Mouse (Mus musculus) heart, embryonic 15.5 days (tissue): ENCODE results near the gene Slc25a19. TPM values are rescaled to one million over a fixed set of nuclear protein-coding genes. Genes with fewer than 3 reads are reported as not detected.
"Not testable (repeated sequence)": the region's sequence is repeated elsewhere in the genome, so short reads cannot be mapped to it uniquely, and the experiment has no call there.

Source experiments
- ATAC-seq: fragments of 200-750 bp; cut with Nextera tagmentation; replicated peaks from 2 replicates; pipeline ENCODE4 v1.8.0; 2017; ENCODE audit warnings: low read depth, moderate TSS enrichment; ENCODE audit not compliant: insufficient number of reproducible peaks, insufficient read depth, low FRiP score
- H3K27ac ChIP-seq: fragments of 300-500 bp; sonication (generic); 2 replicates; pipeline ENCODE4 v1.5.1; 2015; ENCODE audit warnings: mild to moderate bottlenecking, inconsistent platforms
- H3K27me3 ChIP-seq: fragments of 300-500 bp; sonication (generic); 2 replicates; pipeline ENCODE4 v1.6.1; 2015; ENCODE audit warnings: inconsistent platforms
- H3K36me3 ChIP-seq: fragments of 300-500 bp; sonication (generic); 2 replicates; pipeline ENCODE4 v1.6.1; 2015; ENCODE audit warnings: mild to moderate bottlenecking, inconsistent platforms
- H3K4me1 ChIP-seq: fragments of 300-500 bp; sonication (generic); replicated peaks from 2 replicates; pipeline ENCODE4 v1.6.1; 2015; ENCODE audit warnings: inconsistent platforms
- H3K4me2 ChIP-seq: fragments of 300-500 bp; sonication (generic); 2 replicates; pipeline ENCODE4 v1.6.1; 2015; ENCODE audit warnings: inconsistent platforms, mild to moderate bottlenecking, moderate library complexity
- H3K4me3 ChIP-seq: fragments of 300-500 bp; sonication (generic); 2 replicates; pipeline ENCODE4 v1.5.1; 2015; ENCODE audit warnings: mild to moderate bottlenecking, inconsistent platforms
- H3K9ac ChIP-seq: fragments of 300-500 bp; sonication (generic); 2 replicates; pipeline ENCODE4 v1.6.1; 2015; ENCODE audit warnings: mild to moderate bottlenecking, inconsistent platforms
- H3K9me3 ChIP-seq: fragments of 300-500 bp; sonication (generic); replicated peaks from 2 replicates; pipeline ENCODE4 v1.6.1; 2016; ENCODE audit warnings: inconsistent platforms
- WGBS: fragments of 180-500 bp; shearing (Covaris S2); methylation state at CpG from one replicate; pipeline ENCODE4 v1.1.7; 2015; ENCODE audit warnings: mixed read lengths; 5-methylcytosine and 5-hydroxymethylcytosine counted together
- polyA plus RNA-seq: library from polyadenylated mRNA; unstranded; fragments of >200 nt; fragmentation: Nextera tagmentation; extraction: Ambion mirVana; gene quantifications from 2 replicates; pipeline ENCODE4 v1.2.1, GENCODE M21; 2015

Slc25a19 gene
- polyA plus RNA-seq, 1 experiment from 2014 or later: 47.7 TPM

DNA sequence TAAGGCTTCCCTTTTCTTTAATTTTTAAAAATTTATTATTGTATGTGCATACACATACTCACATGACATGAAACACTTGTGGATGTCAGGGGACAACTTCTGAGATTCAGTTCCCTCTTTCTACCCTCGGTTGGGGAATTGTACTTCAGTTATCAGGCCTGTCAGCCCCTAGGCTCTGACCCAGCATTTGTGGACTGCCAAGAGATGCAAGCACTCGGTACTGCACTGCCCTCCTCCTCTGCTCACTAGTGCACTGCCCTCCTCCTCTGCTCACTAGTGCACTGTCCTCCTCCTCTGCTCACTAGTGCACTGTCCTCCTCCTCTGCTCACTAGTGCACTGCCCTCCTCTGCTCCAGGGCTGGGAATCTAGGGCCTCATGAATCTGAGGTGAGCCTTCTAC, 26.0 kb upstream of the Slc25a19 start:
- peaks cover 15% of the 10 kb centered on the region for H3K36me3 ChIP-seq
- no peak overlapping the region for H3K4me3 ChIP-seq
- H3K9me3 ChIP-seq: no peaks in the 10 kb centered on the region
- peak overlapping the region; percentile 88; the same call in 1 of the 2 replicates for H3K27ac ChIP-seq
- peaks cover 33% of the 10 kb centered on the region for H3K4me1 ChIP-seq
- no peak for ATAC-seq
- H3K4me2 ChIP-seq: no peak overlapping the region
- whole genome bisulfite sequencing: 37% methylated on average over 2 of the region's 2 CpGs
- no peaks in the 10 kb centered on the region for H3K27me3 ChIP-seq
- H3K9ac ChIP-seq: no peak overlapping the region; the same call in 1 of the 2 replicates

GRCm38 (mm10) chr11:115653194-115653593, 25.1 kb upstream of the Slc25a19 start:
- Histone ChIP-seq H3K36me3 (peaks cover 21% of the 10 kb centered on the region), H3K27me3 (no peaks in the 10 kb centered on the region), H3K27ac (peak overlapping the region; percentile 88), H3K9me3 (no peaks in the 10 kb centered on the region), H3K4me1 (peaks cover 33% of the 10 kb centered on the region), H3K4me3 (no peak overlapping the region), H3K9ac (no peak overlapping the region), H3K4me2 (peak overlapping the region; percentile 21)
- ATAC-seq: peak; percentile 85
- 46% methylated on average over 3 of the region's 3 CpGs for WGBS

- Histone ChIP-seq H3K9me3 (no peaks in the 10 kb centered on the region), H3K4me3 (no peak overlapping the region), H3K36me3 (peaks cover 26% of the 10 kb centered on the region), H3K27ac (no peak overlapping the region), H3K9ac (no peak overlapping the region), H3K27me3 (no peaks in the 10 kb centered on the region), H3K4me2 (no peak overlapping the region), H3K4me1 (peaks cover 33% of the 10 kb centered on the region)
- WGBS: 86% methylated on average over 3 of the region's 3 CpGs
- ATAC-seq: no peak
Measured at GRCm38 (mm10) chr11:115651680-115652079, 23.6 kb upstream of the Slc25a19 start.

- no peaks in the 10 kb centered on the region for H3K27me3 ChIP-seq
- no peak overlapping the region for H3K4me3 ChIP-seq
- H3K27ac ChIP-seq: peak overlapping the region; percentile 17; the same call in 1 of the 2 replicates
- 49% methylated on average over 10 of the region's 10 CpGs for WGBS
- H3K4me1 ChIP-seq: peaks cover 33% of the 10 kb centered on the region
- H3K9me3 ChIP-seq: no peaks in the 10 kb centered on the region
- no peak overlapping the region for H3K9ac ChIP-seq
- H3K36me3 ChIP-seq: peaks cover 30% of the 10 kb centered on the region
- no peak for ATAC-seq
- no peak overlapping the region for H3K4me2 ChIP-seq
Measured at GRCm38 (mm10) chr11:115649706-115650105, 21.6 kb upstream of the Slc25a19 start.

DNA sequence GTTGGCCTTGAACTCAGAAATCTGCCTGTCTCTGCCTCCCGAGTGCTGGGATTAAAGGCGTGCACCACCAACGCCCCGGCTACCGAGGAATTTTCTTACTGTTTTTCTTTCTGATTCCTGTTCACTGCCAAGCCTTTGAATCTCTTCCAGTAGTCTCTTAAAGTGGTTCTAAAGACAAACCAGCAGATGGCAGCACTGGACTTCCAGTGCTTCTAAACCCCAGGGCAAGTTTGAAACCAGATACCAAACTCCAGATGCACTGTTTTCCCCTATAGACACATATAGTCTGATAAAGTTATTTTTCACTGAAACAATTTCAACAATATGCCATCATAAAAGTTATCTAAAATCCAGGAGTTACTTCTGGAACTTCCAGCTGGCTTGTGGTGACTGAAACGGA, 19.4 kb upstream of the Slc25a19 start:
- Histone ChIP-seq H3K27ac (no peak overlapping the region), H3K36me3 (peaks cover 34% of the 10 kb centered on the region), H3K4me3 (no peak overlapping the region), H3K27me3 (no peaks in the 10 kb centered on the region), H3K4me1 (peaks cover 14% of the 10 kb centered on the region), H3K9ac (no peak overlapping the region), H3K9me3 (no peaks in the 10 kb centered on the region), H3K4me2 (no peak overlapping the region)
- WGBS: 33% methylated on average over 6 of the region's 6 CpGs
- no peak for ATAC-seq

DNA sequence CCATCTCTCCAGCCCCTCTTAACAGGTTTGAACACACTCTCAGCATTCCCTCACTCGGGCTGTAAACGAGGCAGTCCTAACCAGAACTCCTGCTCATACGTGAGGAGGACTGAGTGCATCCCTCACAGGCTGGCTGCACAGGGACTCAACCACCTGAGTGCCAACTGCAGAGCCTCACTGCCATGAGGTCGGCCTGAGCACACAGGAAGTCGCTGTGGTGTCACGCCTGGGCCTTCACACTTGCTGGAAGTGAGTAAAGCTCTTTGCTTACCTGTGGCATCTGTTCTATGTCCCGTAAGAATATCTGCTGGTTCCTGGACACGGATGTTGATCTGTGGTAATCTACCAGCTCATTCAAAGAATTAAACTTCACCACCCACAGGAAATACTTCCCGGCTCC, 18.3 kb upstream of the Slc25a19 start:
- WGBS: 91% methylated on average over 9 of the region's 9 CpGs
- H3K27me3 ChIP-seq: no peaks in the 10 kb centered on the region
- no peak for ATAC-seq
- no peak overlapping the region for H3K4me2 ChIP-seq
- H3K27ac ChIP-seq: no peak overlapping the region
- no peak overlapping the region for H3K9ac ChIP-seq
- H3K36me3 ChIP-seq: peaks cover 34% of the 10 kb centered on the region
- peaks cover 13% of the 10 kb centered on the region for H3K4me1 ChIP-seq
- H3K9me3 ChIP-seq: no peaks in the 10 kb centered on the region
- no peak overlapping the region for H3K4me3 ChIP-seq

- ATAC-seq, H3K4me2 ChIP-seq, H3K9ac ChIP-seq, H3K27me3 ChIP-seq, H3K9me3 ChIP-seq, H3K27ac ChIP-seq, H3K4me3 ChIP-seq: not testable (repeated sequence)
- Histone ChIP-seq H3K4me1 (peaks cover 12% of the 10 kb centered on the region), H3K36me3 (peaks cover 34% of the 10 kb centered on the region)
- 74% methylated on average over 14 of the region's 14 CpGs for WGBS
Measured at GRCm38 (mm10) chr11:115645498-115645897, 17.4 kb upstream of the Slc25a19 start.

DNA sequence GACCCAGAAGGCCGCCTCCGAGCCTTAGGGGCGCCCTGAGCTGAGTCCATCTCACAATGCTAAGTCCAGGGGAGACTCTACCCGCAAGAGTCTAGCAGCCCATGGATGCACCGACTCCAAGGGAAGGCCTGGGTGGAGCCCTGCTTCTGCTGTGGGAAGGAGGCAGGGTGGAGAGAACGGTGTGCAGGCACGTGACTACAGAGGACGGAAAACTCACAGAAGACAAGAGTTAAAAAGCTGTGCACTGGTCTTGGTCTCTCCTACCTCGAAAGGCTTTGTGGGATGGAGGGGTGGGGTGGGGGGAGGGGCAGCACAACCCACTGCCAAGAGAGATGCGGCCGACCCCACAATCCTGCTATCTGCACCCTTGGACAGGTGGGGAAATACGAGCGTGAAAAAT, 16.2 kb upstream of the Slc25a19 start:
- Histone ChIP-seq H3K9ac (no peak overlapping the region), H3K27me3 (no peaks in the 10 kb centered on the region), H3K36me3 (peaks cover 30% of the 10 kb centered on the region), H3K9me3 (no peaks in the 10 kb centered on the region), H3K27ac (no peak overlapping the region), H3K4me3 (no peak overlapping the region), H3K4me1 (peaks cover 6% of the 10 kb centered on the region; the same call in 1 of the 2 replicates), H3K4me2 (no peak overlapping the region)
- WGBS: 92% methylated on average over 13 of the region's 13 CpGs
- no peak for ATAC-seq

GRCm38 (mm10) chr11:115643265-115643664, 15.2 kb upstream of the Slc25a19 start:
- no peak for ATAC-seq
- Histone ChIP-seq H3K4me2 (no peak overlapping the region), H3K36me3 (peaks cover 25% of the 10 kb centered on the region), H3K9me3 (no peaks in the 10 kb centered on the region), H3K27ac (no peak overlapping the region), H3K27me3 (no peaks in the 10 kb centered on the region), H3K4me3 (no peak overlapping the region), H3K4me1 (peaks cover 9% of the 10 kb centered on the region; the same call in 1 of the 2 replicates), H3K9ac (no peak overlapping the region)
- 61% methylated on average over 10 of the region's 10 CpGs for WGBS

DNA sequence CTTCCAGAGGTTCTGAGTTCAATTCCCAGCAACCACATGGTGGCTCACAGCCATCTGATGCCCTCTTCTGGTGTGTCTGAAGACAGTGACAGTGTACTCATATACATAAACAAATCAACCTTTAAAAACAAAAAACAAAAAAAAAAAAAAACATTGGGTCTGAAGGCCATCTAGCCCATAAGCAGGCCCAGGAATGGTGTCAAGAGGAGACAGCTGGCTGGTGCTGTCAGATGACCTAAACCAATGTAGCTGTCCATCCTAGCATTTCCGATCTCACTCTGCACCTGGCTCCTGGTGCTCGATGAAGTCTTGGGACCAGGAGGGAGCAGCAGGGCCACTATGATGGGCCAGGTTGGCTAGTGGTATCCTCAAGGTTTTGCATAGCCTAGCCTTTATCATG, 14.6 kb upstream of the Slc25a19 start:
- Histone ChIP-seq H3K9me3 (no peaks in the 10 kb centered on the region), H3K4me1 (peaks cover 9% of the 10 kb centered on the region; the same call in 1 of the 2 replicates), H3K9ac (no peak overlapping the region), H3K36me3 (peaks cover 20% of the 10 kb centered on the region; the same call in 1 of the 2 replicates), H3K4me3 (no peak overlapping the region), H3K27me3 (no peaks in the 10 kb centered on the region), H3K4me2 (no peak overlapping the region), H3K27ac (no peak overlapping the region)
- 88% methylated on average over 2 of the region's 2 CpGs for WGBS
- no peak for ATAC-seq

DNA sequence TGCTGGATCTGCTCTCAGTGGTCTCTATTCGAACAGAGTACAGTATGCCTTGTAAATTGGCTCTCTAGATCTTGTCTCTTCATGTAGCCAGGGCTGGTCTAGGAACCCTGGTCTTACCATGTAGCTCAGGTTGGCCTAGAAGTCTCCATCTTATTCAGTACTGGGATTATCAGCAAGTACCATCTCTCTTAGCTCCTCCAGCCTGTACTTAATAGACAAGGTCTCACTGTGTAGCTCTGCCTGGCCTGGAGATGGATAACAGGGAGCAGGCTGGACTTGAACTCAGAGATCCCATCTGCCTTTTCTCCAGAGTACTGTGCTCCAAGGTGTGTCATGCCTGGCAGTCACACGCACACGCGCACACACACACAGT, 13.6 kb upstream of the Slc25a19 start:
- Histone ChIP-seq H3K4me1 (peaks cover 9% of the 10 kb centered on the region; the same call in 1 of the 2 replicates), H3K27me3 (no peaks in the 10 kb centered on the region), H3K36me3 (peaks cover 19% of the 10 kb centered on the region; the same call in 1 of the 2 replicates), H3K27ac (no peak overlapping the region), H3K9ac (no peak overlapping the region), H3K4me2 (no peak overlapping the region), H3K4me3 (no peak overlapping the region), H3K9me3 (no peaks in the 10 kb centered on the region)
- WGBS: 85% methylated on average over 4 of the region's 4 CpGs
- ATAC-seq: no peak; the same call in 1 of the 2 replicates

DNA sequence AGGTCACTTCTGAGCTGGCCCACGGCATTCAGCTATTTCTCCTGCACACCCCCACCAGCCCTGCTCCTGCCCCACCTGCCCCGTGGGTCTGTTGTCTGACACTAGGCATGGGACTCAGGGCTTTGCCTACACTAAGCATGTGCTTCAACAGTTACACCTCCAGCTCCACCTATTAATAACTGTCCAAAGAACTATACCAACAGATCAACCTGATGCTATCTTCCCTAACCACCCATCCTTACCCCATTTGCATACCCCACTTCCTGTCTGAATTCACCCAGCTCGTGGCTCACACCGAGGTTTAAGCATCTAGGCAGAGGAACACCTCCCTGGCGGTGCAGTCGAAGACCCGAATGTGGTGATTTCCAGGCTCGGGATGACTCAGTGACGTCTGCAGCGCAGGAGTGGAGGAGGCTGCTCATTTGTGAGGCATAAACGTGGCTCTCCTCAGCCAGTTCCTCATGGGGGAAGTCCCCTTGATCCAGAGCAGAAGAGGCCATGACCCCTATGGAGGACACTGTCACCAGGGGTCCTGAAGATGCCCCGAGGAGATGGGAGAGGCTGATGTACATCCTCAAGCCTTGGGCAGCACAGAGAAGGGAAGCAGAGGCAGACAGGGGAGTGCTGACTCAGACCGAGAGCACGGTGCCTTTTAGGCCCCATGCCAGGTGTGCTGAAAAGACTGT, 13.0 kb upstream of the Slc25a19 start:
- no peaks in the 10 kb centered on the region for H3K27me3 ChIP-seq
- H3K4me1 ChIP-seq: peaks cover 9% of the 10 kb centered on the region; the same call in 1 of the 2 replicates
- no peak overlapping the region for H3K27ac ChIP-seq
- H3K9me3 ChIP-seq: no peaks in the 10 kb centered on the region
- H3K36me3 ChIP-seq: peaks cover 14% of the 10 kb centered on the region; the same call in 1 of the 2 replicates
- no peak overlapping the region for H3K4me2 ChIP-seq
- 0 out of 2 replicates have a peak, but pooled peaks have one; percentile 16 for ATAC-seq
- no peak overlapping the region for H3K4me3 ChIP-seq
- WGBS: 46% methylated on average over 14 of the region's 14 CpGs
- no peak overlapping the region for H3K9ac ChIP-seq
